Mouse (Mus musculus) T-cell, adult 66 days (primary cell): Measurements from ENCODE around the gene Zbtb34. TPM values are rescaled to one million over a fixed set of nuclear protein-coding genes. Genes with fewer than 3 reads are reported as not detected.

Experiments used
- total RNA-seq, 2 experiments: library from RNA; stranded (reverse); gene quantifications; 3 replicates in 1 of 2; 4 replicates in 1 of 2; pipeline ENCODE4 v1.2.4; 2023

The Zbtb34 gene
- 10 to 100 TPM; 10.3 to 14.4 TPM for total RNA-seq

GRCm38 (mm10) chr2:33430771-33431699 is at the start of gene Zbtb34:
Zbtb34 (minus strand) TSS chr2:33431324.

DNA sequence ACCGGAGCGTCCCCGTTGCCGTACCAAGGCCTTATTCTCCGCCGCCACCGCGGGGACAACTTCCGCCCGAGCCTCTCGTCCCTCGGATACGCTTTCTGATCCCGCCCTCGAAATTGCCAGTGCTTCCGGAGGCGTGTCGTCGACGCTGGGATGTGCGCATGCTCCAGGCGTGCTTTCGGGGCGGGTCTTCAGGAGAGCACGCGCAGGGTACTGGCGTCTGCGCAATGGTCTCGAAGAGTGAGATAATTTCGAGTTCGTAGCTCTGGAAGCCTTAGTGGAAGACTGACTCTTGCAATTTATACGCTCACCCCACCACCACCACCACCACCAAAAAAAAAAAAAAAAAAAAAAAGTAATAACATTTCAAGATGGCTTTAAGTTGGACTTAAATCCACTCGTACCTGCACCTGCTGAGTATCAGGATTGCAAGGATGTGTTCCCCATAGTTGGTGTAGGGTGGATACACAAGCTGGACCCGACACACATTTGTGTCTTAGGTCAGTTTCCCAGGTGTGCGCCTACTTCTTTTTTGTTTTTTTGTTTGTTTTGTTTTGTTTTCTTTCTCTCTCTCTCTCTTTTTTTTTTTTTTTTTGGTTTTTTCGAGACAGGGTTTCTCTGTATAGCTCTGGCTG is 37.5 kb upstream of the Zbtb34 start, which contains the start of gene Zbtb43:
TSS of gene Zbtb43 (minus strand) at position 94 of the 632 bp plus-strand sequence.

GRCm38 (mm10) chr2:33370777-33371647 is 60.1 kb downstream of the Zbtb34 start, which contains the start of gene Ralgps1:
Ralgps1 (minus strand) TSS chr2:33371486.

Other genes starting within 250 kb of the Zbtb34 start
- 1 to 10 TPM; 1.9 to 3.1 TPM for gene Angptl2, start 215.3 kb downstream of the Zbtb34 start, total RNA-seq
- 10 to 100 TPM; 13.1 to 14.8 TPM for gene Ralgps1, start 59.8 kb downstream of the Zbtb34 start, total RNA-seq
- 10 to 100 TPM; 30.1 to 33.9 TPM for gene Zbtb43, start 37.2 kb upstream of the Zbtb34 start, total RNA-seq
- not detected for gene Lmx1b, start 209.2 kb upstream of the Zbtb34 start, total RNA-seq